Mouse (Mus musculus) limb, embryonic 14.5 days (tissue): ENCODE data around the gene Scap. TPM values are rescaled to one million over a fixed set of nuclear protein-coding genes. Genes with fewer than 3 reads are reported as not detected.

Experiments
- ATAC-seq: fragments of 200-750 bp; cut with Nextera tagmentation; 2 replicates; pipeline ENCODE4 v1.8.0; 2017; ENCODE audit warnings: low read depth, moderate number of reproducible peaks, moderate TSS enrichment; ENCODE audit not compliant: low FRiP score
- DNase-seq: peaks from one replicate; pipeline ENCODE4 v3.0.0-alpha.2; 2015; ENCODE audit warnings: low spot score
- H3K27ac ChIP-seq: fragments of 300-500 bp; sonication (generic); replicated peaks from 2 replicates; pipeline ENCODE4 v1.5.1; 2014; ENCODE audit warnings: low read depth, mild to moderate bottlenecking, low read length, moderate library complexity, mixed read lengths
- H3K27me3 ChIP-seq: fragments of 300-500 bp; sonication (generic); 2 replicates; pipeline ENCODE4 v1.6.1; 2014; ENCODE audit warnings: low read length, mixed read lengths; ENCODE audit not compliant: control insufficient read depth, insufficient read depth
- H3K36me3 ChIP-seq: fragments of 300-500 bp; sonication (generic); 2 replicates; pipeline ENCODE4 v1.6.1; 2014; ENCODE audit warnings: mild to moderate bottlenecking, low read length, moderate library complexity, mixed read lengths; ENCODE audit not compliant: control insufficient read depth, insufficient read depth
- H3K4me1 ChIP-seq: fragments of 300-500 bp; sonication (generic); 2 replicates; pipeline ENCODE4 v1.6.1; 2014; ENCODE audit warnings: antibody characterized with exemption, low read length, mixed read lengths; ENCODE audit not compliant: control insufficient read depth, insufficient read depth
- H3K4me2 ChIP-seq: fragments of 300-500 bp; sonication (generic); replicated peaks from 2 replicates; pipeline ENCODE4 v1.6.1; 2014; ENCODE audit warnings: low read depth, mild to moderate bottlenecking, low read length, moderate library complexity; ENCODE audit not compliant: severe bottlenecking
- H3K4me3 ChIP-seq: fragments of 300-500 bp; sonication (generic); replicated peaks from 2 replicates; pipeline ENCODE4 v1.5.1; 2014; ENCODE audit warnings: low read length
- H3K9ac ChIP-seq: fragments of 300-500 bp; sonication (generic); 2 replicates; pipeline ENCODE4 v1.6.1; 2014; ENCODE audit warnings: mild to moderate bottlenecking, low read depth, low read length, moderate library complexity; ENCODE audit not compliant: severe bottlenecking
- H3K9me3 ChIP-seq: fragments of 300-500 bp; sonication (generic); 2 replicates; pipeline ENCODE4 v1.6.1; 2016; ENCODE audit warnings: low read length; ENCODE audit not compliant: control insufficient read depth
- POLR2A ChIP-seq: fragments of 200-500 bp; IDR thresholded peaks from 2 replicates; pipeline ENCODE4 v1.8.0; 2012; ENCODE audit warnings: inconsistent platforms, mild to moderate bottlenecking, moderate library complexity, borderline replicate concordance; ENCODE audit not compliant: insufficient read depth, insufficient read length; ENCODE audit errors: extremely low read depth
- WGBS: fragments of 180-500 bp; shearing (Covaris S2); extraction: QIAGEN DNeasy Blood & Tissue Kit; methylation state at CpG from one replicate; pipeline ENCODE4 v1.1.7; 2014; 5-methylcytosine and 5-hydroxymethylcytosine counted together
- polyA plus RNA-seq, 2 experiments: library from polyadenylated mRNA; depleted of rRNA in 1 of 2; stranded (reverse) in 1 of 2; unstranded in 1 of 2; fragments of >200 nt; fragmentation: Nextera tagmentation in 1 of 2; extraction: Ambion mirVana in 1 of 2; gene quantifications; 2 replicates each; pipeline versions ENCODE4 v1.2.1 to v1.2.3; 2012 to 2014

Scap gene
- polyA plus RNA-seq (2012; rRNA removed) = 30.3 and 36.9 TPM in 2 replicates
- polyA plus RNA-seq (2014; fragmentation: Nextera tagmentation; extraction: Ambion mirVana) = 28.4 and 33.5 TPM in 2 replicates

- under 1% methylated on average over 63 of the region's 78 CpGs for WGBS
- H3K27ac ChIP-seq = no peak within 1 kb of the TSS
Measured at GRCm38 (mm10) chr9:110333135-110333895, at the start of gene Scap. Gene Scap (plus strand): TSS chr9:110333288.

DNA sequence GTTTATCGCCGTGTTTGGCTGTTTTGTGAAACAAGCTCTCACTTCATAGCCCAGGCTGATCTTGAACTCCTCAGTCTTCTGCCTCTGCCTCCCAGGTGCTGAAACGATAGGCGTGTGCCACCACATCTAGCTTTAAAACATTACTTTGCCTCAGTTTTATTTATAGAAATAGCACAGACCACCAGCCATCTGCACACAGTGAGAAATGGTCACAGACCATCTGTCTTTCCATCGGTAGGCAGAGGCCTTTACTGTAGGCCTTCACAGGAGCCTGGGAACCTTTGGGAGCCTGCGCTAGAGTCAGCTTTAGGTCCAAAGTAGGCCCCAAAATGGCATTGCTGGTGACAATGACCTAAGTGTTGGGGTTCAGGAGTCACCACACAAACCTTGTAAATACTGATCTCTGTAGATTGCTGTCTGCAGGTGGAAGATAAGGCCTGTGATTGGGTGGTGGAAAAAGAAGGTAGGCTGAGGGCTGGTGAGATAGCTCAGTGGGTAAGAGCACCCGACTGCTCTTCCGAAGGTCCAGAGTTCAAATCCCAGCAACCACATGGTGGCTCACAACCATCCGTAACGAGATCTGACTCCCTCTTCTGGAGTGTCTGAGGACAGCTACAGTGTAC lies 48.9 kb upstream of the Scap start:
- Histone ChIP-seq H3K36me3 (no peaks in the 10 kb centered on the region), H3K4me2 (no peak overlapping the region), H3K4me3 (no peak overlapping the region), H3K9me3 (no peaks in the 10 kb centered on the region), H3K4me1 (no peaks in the 10 kb centered on the region), H3K27ac (no peak overlapping the region), H3K9ac (no peak overlapping the region), H3K27me3 (no peaks in the 10 kb centered on the region)
- DNase-seq (no peak), ATAC-seq (no peak)
- no peak for TF ChIP-seq POLR2A
- WGBS = 89% methylated on average over 8 of the region's 10 CpGs

More at GRCm38 (mm10) chr9:110333135-110333895, at the start of gene Scap:
- H3K9ac ChIP-seq = peak within 1 kb of the TSS; percentile 70
- no peaks in the 10 kb centered on the region for H3K36me3 ChIP-seq
- ATAC-seq = peak; percentile 86
- peak; percentile 81 for DNase-seq
- H3K4me3 ChIP-seq = peak within 1 kb of the TSS; percentile 81
- no peak for TF ChIP-seq POLR2A
- peak within 1 kb of the TSS; percentile 75 for H3K4me2 ChIP-seq
- H3K4me1 ChIP-seq = peaks cover 4% of the 10 kb centered on the region; the same call in 1 of the 2 replicates
- no peaks in the 10 kb centered on the region for H3K27me3 ChIP-seq
- H3K9me3 ChIP-seq = no peaks in the 10 kb centered on the region

DNA sequence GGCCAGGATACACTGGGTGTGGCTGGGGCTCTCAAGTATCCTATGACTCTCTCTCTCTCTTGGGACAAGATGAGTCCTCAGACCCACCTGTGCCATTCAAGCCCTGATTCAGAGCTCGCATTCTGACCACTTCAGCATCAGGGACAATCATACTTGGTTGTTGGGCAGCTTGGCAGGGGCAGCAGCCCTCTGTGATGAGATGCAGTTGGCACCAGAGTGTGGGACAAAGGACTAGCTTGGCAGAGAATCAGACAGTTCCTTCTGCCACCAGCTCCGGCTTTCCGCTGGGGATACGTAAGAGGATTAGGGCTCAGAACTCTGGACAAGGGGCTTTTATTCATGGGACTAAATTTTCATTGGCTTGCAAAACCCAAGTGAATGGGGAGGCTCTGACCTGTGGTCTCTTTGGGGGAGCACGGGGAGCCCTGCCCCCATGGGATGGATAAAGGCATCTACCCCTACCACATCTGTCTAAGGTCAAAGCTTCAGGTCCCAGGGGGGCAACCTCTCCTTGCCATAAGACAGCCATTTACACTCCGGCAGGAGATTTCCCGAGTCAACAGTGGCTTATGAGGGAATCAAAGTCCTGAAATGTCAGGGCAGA lies 45.7 kb upstream of the Scap start:
- Histone ChIP-seq H3K9ac (no peak overlapping the region), H3K4me1 (no peaks in the 10 kb centered on the region), H3K36me3 (no peaks in the 10 kb centered on the region), H3K9me3 (no peaks in the 10 kb centered on the region), H3K27me3 (no peaks in the 10 kb centered on the region), H3K4me3 (no peak overlapping the region), H3K27ac (no peak overlapping the region), H3K4me2 (no peak overlapping the region)
- DNase-seq = no peak
- no peak for TF ChIP-seq POLR2A
- 74% methylated on average over 7 of the region's 7 CpGs for WGBS
- ATAC-seq = no peak

DNA sequence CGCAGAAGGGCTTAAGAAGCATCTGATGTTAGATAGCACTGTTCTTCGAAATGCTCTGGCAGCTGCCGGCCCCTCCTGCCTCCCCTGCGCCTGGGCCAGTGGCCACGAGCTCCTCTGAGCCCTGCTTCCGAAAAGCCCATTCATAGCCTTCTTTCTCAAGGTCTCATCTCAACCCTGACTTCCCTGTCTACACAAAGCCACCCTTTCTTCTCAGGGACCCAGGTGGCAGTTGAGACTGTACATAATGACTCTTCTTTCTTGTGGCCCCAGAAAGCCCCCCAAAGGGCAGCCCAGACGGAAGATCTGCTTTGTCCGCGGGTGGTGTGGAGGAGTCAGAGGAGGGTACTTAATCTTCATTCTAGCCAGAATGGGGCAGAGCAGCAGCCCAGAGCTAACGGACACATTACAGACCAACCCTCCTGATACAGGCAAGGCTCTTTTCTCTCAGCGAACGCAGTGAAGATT lies 39.8 kb upstream of the Scap start:
- Histone ChIP-seq H3K9ac (no peak overlapping the region), H3K9me3 (no peaks in the 10 kb centered on the region), H3K4me1 (no peaks in the 10 kb centered on the region), H3K27ac (no peak overlapping the region), H3K36me3 (no peaks in the 10 kb centered on the region), H3K4me2 (no peak overlapping the region), H3K4me3 (no peak overlapping the region), H3K27me3 (no peaks in the 10 kb centered on the region)
- no peak for DNase-seq
- no peak for ATAC-seq
- 69% methylated on average over 12 of the region's 12 CpGs for WGBS
- no peak for TF ChIP-seq POLR2A

- Histone ChIP-seq H3K4me2 (no peak overlapping the region), H3K9me3 (no peaks in the 10 kb centered on the region), H3K4me1 (no peaks in the 10 kb centered on the region), H3K9ac (no peak overlapping the region), H3K27me3 (no peaks in the 10 kb centered on the region), H3K27ac (no peak overlapping the region), H3K36me3 (no peaks in the 10 kb centered on the region), H3K4me3 (no peak overlapping the region)
- ATAC-seq (no peak), DNase-seq (no peak)
- TF ChIP-seq POLR2A = no peak
- WGBS = 83% methylated on average over 13 of the region's 13 CpGs
Measured at GRCm38 (mm10) chr9:110293873-110294415, 39.1 kb upstream of the Scap start.
